Mouse (Mus musculus) retina, postnatal 1 day (tissue): ENCODE data around the gene Olfr509.
"Not testable (repeated sequence)": the region's sequence is repeated elsewhere in the genome, so short reads cannot be mapped to it uniquely, and the experiment has no call there.

Experiments
- DNase-seq: peaks from one replicate; pipeline ENCODE4 v3.0.0-alpha.2; 2012

Gene Olfr509

DNA sequence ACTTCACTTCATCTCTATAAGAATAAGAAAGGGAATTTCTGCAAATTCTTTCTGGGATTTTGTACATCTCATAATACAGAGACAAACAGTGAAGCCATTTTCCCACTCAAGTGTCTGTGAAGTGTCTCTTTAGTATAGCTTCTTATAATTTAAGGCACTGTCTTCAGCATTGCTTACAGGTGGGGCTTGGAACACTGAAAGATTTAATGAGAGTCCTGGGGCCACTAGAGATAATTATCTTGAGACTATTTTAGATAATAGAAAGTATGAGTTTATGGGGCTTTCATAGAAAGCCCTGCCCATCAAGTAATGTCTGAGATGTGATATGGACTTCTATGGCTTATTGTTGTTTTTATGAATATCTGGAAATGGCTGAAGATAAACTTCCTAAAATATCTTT, at the start of gene Olfr509:
Gene Olfr509 (minus strand): TSS at position 101 of the 400 bp plus-strand sequence.
- no peak for DNase-seq

GRCm38 (mm10) chr7:108678886-108679285, 27.2 kb upstream of the Olfr509 start:
- DNase-seq: no peak

DNA sequence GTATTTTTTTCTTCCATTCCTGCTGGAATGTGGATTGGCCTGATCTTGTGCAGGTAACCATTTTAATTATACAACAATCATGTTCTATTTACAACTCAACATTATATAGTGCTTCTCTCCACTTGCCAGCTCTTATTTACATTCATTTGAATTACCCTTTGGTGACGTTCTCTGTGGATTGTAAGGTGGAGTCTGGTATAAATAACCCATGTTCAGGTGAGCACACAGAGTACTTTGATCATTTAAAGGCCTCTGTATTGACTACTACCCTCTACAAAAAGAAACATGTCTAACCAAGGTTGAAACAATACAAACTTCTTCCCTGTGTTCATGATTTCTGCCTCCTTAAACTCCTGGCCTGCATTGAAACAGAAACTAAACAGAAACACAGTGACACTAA, 19.4 kb upstream of the Olfr509 start:
- DNase-seq: no peak

DNA sequence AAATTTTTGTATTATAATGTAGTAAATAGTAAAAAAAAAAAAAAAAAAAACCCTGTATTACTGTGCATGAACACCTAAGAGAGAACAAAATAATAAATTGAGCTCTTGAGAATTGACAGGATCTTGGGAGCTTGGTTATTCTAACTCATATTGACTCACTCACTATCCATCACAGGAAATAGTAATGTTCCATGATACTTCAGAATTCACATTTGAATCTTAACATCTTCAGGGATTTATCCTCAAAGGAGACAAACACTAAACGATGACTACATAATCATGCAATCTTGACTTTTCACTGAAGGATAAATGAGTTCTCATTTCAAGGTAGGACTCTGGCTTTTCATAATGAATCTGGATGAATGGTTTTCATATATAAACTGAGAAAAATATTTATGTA, 14.4 kb upstream of the Olfr509 start, which contains the start of gene Olfr510:
Gene Olfr510 (plus strand): TSS at position 301 of the 400 bp plus-strand sequence.
- DNase-seq: no peak

DNA sequence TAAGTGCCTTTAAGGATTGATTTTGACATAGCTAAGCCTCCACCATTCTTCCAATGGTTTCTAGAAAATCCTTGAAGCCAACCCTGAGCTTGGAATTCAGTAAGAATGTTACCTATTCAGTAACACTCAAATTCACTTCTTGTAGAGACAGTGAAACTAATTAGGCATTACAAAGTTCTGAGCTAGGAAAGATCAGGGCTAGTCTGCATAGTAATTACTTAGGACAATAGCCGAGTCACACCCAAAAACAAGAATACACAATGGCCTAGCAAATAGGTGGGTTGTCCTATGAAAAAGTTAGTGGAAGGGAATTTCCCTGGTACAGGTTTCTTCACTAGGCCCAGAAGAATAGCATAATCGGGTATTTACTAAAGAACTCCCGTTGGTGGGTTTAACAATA, 10.7 kb upstream of the Olfr509 start:
- DNase-seq: no peak

DNA sequence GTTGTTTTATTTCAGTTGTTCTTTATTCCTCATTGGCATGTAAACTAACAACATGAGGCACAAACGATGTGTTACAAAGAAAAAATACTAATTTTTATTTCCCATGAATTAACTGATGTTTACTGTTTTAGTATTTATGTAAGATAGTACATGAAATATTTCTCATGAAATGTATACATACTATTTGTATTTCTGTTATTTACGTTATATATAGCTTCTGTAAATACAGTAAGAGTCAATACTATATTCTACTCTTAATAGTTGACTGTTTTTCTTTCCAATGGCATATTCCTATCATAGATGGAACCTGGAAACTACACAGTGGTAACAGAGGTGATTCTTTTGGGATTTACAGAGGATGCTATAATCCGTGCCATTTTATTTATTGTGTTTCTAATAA, 22.0 kb downstream of the Olfr509 start, which contains the start of gene Olfr508:
Gene Olfr508 (plus strand): TSS at position 301 of the 400 bp plus-strand sequence.
- no peak for DNase-seq

DNA sequence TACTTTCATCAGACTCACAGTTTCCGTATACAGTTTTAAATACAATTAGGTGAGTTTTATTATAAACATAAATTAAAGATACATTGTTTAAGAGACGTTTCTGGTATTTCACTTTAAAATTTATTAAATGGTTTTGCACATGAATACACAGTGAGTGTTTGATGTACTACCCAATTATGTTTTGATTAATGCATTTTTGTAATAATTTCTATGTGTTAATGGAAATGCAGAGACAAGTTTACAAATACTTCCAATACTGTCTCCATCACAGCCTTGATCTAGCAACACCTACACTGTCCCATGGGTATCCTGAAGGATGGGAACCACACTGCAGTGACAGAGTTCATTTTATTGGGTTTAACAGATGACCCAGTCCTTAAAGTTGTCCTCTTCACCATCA, 30.2 kb downstream of the Olfr509 start, which contains the start of gene Olfr507:
Gene Olfr507 (plus strand): TSS at position 301 of the 400 bp plus-strand sequence.
- no peak for DNase-seq

- DNase-seq: not testable (repeated sequence)
Measured at GRCm38 (mm10) chr7:108616781-108617180, 34.9 kb downstream of the Olfr509 start.

DNA sequence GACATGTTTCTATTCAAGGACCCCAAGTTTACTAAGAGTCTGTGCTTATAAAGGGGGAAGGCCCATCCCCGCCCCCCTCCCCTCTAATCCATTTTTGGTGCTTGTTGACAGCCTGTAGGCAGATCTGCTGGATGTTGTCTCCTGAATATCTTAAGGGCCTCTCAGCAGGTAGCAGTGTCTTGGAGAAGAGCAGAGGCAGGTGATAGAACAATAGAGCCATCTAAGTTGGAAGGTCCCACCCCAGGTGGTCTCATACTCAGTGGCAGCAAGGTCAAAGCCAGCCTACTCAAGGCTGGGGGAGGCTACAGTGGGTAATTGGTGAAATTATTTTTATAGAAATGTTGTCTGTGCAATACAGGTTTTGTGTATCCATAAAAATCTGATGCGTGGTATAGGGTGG, 37.6 kb downstream of the Olfr509 start:
- no peak for DNase-seq

GRCm38 (mm10) chr7:108610487-108610886, 41.2 kb downstream of the Olfr509 start, which contains the start of gene Olfr506:
TSS of gene Olfr506 (plus strand) at chr7:108610787.
- DNase-seq: no peak

- DNase-seq: not testable (repeated sequence)
Measured at GRCm38 (mm10) chr7:108601916-108602315, 49.8 kb downstream of the Olfr509 start.
